Mouse (Mus musculus): ENCODE data around the gene Tpo. TPM values are rescaled to one million over a fixed set of nuclear protein-coding genes. Genes with fewer than 3 reads are reported as not detected.

The Tpo gene
- total RNA-seq, 2 experiments from 2014 or later, result not detected

- DNase-seq, result peak; percentile 16
Measured at GRCm38 (mm10) chr12:30076316-30076715, 56.1 kb downstream of the Tpo start.

GRCm38 (mm10) chr12:30069321-30069720, 63.1 kb downstream of the Tpo start:
- no peak for DNase-seq

- no peak for DNase-seq
Measured at GRCm38 (mm10) chr12:30067806-30068205, 64.6 kb downstream of the Tpo start.

DNA sequence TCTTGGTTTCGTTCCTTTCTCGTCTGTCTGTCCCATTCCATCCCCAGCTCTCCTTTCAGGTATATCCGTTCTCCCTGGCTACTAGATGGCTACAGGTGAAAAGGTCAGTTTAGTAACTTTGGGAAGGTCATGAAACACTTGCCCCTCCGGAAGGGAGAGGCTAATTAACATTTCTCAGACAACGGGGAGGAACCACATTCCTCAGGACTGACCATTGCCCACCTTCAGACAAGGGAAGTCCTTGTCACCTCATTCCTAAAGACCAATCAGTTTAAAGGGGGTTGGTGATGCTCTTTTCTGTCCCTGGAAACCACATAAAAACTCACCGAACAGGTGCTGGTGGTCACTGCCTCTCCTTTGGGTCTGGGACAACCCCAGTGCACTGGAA, 70.3 kb downstream of the Tpo start:
- DNase-seq, result no peak

DNA sequence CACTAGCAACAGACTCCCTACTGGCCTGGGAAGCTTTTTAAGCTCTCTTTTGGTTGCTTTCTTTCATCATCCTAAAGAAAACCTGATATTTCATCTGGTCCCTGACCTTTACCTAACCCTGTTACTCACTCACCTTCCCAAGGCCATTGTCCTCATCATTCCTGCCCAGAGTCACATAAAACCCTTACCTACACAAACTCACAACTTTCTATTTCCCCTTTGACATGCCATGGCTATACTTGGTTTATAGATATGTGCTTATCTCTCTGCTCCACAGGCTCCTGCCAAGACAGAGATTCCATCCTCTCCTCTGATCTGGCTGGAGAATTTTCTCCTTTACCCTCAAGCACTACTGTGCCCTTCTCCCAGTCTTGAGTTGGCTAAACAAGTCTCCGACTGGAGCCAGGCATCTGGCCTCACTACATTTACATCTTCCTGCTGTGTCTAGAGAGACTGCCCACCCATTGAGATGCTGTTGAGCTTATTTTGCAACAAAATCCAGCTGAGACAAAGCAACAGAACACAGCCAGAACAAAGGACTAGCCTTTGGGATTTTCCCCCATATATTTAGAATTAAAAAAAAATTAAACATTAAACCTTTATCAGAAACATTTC, 70.8 kb downstream of the Tpo start:
- no peak for DNase-seq

DNA sequence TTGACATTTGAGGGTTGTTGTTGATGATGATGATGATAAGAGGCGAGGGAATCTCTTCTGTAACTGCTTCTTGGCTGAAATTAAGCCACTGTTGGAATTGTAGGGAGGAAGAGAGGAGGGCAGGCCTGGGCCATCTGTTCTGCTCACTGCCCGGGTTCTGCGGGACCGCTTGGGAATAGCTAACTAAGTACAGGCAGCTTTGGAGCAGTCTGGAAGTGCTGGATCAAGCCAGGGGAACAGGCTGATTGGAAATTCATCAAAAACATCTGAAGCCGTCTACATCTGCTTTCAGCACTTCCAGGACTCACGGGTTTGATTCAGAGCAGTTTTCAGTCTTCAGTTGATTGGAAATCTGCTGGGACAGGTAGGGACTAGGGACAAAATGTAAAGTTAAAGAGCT, 74.4 kb downstream of the Tpo start:
- no peak for DNase-seq

DNA sequence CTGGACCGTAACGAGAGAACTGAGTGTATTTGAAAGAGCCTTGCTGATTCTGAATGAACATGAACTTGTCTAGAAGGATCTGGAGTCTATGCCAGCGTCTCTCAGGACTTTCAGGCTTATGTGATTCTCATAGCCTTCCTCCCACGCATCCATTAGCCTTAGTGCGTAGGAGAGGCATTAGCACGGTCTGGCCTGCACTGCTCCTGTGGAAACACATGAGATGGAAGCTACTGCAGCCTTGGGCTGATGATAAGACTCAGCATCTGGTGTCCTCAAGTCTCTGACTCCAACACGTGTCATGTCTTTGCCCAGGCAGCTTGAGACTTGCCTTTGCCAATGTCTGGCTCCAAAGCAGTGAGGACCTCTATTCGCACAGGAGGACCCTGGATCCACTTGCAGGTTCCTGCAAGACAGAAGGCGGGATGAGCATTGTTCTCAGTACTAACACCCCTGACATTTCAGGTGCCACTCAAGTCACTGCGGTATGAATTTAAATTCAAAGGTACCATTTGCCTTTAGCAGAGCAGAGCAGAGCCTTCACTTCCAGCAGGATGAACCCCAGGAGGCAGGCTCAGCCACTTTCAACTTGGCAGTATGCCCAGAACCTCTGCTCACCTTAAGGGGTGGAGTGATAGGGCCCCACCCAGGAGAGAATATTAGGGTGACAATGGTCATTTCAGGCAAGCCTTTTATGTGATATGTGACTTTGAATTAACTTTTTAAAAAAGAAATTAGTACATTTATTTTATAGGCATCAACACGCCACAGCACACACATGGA, 77.5 kb downstream of the Tpo start:
- no peak for DNase-seq

- DNase-seq, result peak; percentile 68
Measured at GRCm38 (mm10) chr12:30050235-30050634, 82.2 kb downstream of the Tpo start.

GRCm38 (mm10) chr12:30049818-30050217, 82.6 kb downstream of the Tpo start:
- DNase-seq, result no peak

DNA sequence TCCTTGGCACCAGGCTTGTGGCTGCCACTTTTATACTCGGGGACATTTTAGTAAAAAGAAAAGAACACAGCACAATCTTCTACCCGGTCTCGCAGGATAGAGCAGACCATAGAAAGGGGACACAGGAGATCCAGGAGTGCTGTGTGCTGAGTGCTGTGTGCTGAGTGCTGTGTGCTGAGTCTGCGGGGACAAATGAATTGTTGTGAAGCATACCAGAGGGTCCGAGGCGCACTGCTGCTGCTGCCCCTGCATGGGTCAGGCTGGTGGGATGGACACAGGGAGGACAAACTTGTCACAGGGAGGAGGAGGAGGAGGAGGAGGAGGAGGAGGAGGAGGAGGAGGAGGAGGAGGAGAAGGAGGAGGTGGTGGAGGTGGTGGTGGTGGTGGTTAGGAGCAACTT, 83.6 kb downstream of the Tpo start:
- DNase-seq, result no peak

DNA sequence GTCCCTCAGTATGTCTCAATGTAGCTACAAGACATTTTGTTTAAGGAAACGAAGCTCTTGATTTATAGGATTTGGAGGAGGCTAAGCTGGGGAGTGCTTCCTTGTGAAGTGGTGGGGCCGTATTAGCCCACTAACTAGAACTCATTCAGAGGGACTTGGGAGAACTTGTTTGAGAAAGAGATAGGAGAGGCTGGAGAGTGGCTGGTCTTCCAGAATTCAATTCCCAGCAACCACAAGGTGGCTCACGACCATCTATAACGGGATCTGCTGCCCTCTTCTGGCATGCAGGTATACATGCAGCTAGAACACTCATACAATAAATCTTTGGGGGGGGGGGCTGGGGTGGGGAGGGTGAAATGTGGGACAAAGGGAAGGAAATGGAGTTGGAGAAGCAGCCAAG, 92.3 kb downstream of the Tpo start:
- peak; percentile 69 for DNase-seq

DNA sequence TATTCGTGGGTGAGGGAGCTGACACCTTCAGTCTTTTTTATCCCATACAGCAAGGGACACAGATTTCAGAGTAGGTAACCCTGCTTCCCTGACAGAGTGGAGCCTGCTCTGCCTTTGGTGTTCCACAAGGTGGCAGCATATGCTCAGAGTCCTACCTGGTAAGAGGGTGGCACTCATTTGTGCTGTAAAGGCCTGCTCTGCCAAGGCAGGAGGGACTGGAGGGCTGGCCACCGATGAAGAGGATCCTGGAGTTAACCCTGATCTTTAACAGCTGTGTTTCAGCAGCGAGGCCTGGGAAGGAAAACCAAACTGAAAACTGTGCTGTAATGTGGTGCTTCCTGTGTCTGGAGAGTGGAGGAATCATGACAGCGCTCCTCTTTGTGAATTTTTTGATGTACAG, 92.9 kb downstream of the Tpo start:
- DNase-seq, result peak; percentile 73

DNA sequence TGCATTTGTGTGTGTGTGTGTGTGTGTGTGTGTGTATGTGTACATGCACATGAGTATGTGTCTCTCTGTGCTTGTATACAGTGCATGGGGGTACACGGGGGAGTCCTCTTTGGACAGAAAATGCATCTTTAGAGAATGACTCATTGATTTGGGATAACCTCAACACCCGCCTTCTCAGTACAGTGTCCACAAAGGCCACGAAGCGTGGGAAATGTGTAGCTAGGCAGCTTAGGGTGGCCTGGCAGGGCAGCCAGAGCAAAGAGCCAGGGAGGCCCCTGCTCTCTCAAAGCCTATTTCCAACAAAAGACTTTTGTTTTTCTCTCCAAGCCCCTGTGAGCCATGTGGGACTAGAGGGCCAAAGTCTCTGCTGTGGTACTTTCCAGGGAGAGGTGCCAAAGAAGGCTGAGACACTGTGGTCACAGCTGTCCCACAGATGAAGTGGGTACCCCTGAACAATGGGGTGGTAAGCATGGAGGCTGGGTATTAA, 95.8 kb downstream of the Tpo start:
- peak; percentile 44 for DNase-seq

GRCm38 (mm10) chr12:30035841-30036568, 96.4 kb downstream of the Tpo start:
- DNase-seq, result peak; percentile 56

DNA sequence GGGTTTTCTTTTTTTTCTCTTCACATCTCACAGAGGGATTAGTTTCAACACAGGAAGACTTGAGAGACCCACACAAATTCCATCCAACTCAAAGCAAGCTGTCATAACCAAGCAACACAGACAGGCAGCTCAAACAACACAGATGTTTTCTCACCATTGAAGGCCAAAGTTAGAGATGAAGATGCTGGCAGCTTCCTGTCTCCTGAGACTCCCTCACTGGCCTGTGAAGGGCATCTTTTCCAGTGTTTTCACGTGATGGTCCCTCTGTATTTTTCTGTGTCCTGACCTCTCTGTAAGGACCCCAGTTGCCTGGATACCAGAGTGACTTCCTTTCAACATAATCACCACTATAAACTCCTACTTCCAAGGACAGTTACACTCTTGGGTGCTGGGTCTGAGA, 97.0 kb downstream of the Tpo start:
- DNase-seq, result peak; percentile 57

- no peak for DNase-seq
Measured at GRCm38 (mm10) chr12:30034681-30035080, 97.7 kb downstream of the Tpo start.

- no peak for DNase-seq
Measured at GRCm38 (mm10) chr12:30030571-30030970, 101.9 kb downstream of the Tpo start.

DNA sequence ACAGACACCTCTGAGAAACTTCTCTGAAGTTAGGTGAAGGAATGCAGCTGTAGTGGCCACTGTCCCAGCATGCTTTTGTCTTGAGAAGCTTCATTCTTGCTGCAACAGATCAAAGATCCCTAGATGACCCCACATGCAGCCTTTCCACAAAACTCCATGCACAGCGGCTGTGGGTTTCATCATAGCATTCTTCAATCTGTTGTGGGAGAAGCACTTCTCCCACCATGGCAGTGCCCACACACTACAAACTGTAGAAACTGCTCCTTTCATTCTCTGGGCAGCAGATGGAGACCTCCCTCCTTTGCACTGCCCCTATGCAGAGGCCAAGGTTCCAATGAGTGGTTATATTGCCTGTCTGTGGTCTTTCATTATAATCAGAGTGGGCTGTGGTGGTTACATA, 103.3 kb downstream of the Tpo start:
- DNase-seq, result no peak

DNA sequence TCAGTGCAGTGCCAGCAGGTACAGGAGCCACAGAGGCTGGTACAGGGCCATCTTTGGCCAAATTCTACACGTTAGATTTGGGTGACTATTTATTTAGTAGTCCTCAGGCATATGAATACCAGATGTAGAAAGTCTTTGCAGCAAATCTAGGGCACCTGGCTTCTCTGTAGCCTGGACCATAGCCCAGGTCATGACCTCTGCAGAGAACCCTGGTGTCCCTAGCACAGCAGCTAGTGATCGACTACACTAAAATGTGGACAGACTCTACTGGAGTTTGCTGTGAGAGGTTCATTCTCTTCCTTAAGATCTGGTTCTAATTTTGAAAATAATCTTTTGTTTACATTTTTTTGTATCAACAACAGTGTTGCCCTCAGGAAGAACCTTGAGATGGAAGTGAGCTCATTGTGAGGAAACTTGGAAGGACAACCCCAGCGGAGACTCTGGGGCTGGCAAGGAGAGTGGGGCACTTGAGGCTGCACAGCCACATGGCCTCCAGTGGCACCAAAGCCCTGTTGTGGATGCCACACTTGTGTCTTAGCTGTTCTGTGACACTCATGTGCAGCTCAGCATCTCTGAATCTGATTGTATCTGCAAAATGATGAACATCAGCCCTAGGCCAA, 104.6 kb downstream of the Tpo start:
- no peak for DNase-seq

- DNase-seq, result no peak
Measured at GRCm38 (mm10) chr12:30024264-30024825, 108.1 kb downstream of the Tpo start.

- DNase-seq, result no peak
Measured at GRCm38 (mm10) chr12:30023491-30023890, 108.9 kb downstream of the Tpo start.

DNA sequence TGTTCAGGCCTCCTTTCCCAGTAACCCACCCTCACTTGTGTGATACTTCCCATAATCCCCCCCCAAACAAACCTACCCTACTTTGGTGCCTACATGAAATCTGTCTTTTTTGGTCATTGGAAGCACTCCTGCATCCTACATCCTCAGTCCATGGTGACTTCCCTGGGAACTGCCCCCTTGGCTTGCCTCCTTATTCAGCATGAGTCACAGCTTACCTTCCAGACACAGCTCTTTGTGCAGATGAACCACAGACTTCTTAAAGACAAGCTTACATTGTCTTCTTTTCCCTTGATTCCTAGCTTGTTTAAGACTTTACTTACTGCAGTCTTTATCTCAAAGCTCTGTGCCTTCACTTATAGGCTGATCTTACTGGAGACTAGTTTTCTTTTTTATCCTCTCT, 112.0 kb downstream of the Tpo start:
- no peak for DNase-seq

- no peak for DNase-seq
Measured at GRCm38 (mm10) chr12:30017131-30017530, 115.3 kb downstream of the Tpo start.

Data from heart, postnatal 4 days (tissue).